Mouse (Mus musculus) induced T-regulatory cell, adult 2 months (primary cell): ENCODE data around the gene Mlana.

Experiments
- DNase-seq: peaks from one replicate; pipeline ENCODE4 v3.0.0-alpha.2; 2012; ENCODE audit warnings: low read depth

Gene Mlana

GRCm38 (mm10) chr19:29697245-29697874 is at the start of gene Mlana:
Gene Mlana (plus strand): TSS chr19:29697824.
- DNase-seq = no peak

- DNase-seq = no peak
Measured at GRCm38 (mm10) chr19:29648550-29648914, 49.1 kb upstream of the Mlana start.

- DNase-seq = no peak
Measured at GRCm38 (mm10) chr19:29649683-29650082, 47.9 kb upstream of the Mlana start.

DNA sequence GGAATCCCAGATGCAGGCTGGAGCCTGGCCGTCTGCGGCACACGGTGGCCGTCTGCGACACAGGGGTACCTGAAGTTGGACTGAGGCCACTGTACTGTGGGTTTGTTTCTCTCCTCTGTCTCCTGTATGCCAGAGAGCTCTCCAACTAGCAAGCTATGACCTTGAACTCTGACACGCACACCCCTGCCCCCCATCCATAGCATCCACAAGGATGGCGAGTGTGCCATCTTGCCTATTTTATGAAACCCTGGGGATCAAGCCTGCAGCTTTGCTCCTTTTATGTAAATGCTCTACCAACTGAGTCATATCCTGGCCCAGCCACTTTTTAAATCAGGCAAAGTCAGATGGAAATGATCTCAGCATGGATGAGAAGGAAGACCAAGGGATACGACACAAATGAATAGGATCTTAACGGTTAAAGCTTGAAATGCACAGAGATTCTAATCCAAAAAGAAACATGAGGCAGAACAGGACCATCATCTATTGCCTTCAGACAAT is 43.8 kb upstream of the Mlana start:
- no peak for DNase-seq

- peak; percentile 28 for DNase-seq
Measured at GRCm38 (mm10) chr19:29655148-29655547, 42.5 kb upstream of the Mlana start.

- DNase-seq = no peak
Measured at GRCm38 (mm10) chr19:29656029-29656428, 41.6 kb upstream of the Mlana start.

GRCm38 (mm10) chr19:29656620-29657019 is 41.0 kb upstream of the Mlana start:
- DNase-seq = no peak

DNA sequence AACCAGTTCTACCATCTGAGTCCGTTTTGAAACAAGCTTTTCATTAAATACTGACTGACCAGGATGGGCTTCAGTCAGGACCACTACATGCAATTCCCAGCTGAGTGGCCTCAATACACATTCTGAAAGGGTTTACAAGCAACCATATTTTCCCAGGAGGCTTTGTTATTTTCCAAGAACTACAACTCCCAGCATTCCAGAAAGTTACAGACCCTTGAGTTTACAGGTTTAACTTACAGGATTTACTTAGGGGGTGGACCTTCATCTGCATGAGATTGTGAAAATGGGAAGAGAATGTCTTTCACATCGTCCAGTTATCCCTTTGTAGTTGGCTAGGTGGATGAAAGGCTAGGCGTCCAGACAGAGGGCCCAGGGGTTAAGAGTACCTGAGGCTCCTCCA is 40.6 kb upstream of the Mlana start:
- DNase-seq = no peak

- no peak for DNase-seq
Measured at GRCm38 (mm10) chr19:29657558-29657957, 40.1 kb upstream of the Mlana start.

GRCm38 (mm10) chr19:29658836-29659235 is 38.8 kb upstream of the Mlana start:
- no peak for DNase-seq

DNA sequence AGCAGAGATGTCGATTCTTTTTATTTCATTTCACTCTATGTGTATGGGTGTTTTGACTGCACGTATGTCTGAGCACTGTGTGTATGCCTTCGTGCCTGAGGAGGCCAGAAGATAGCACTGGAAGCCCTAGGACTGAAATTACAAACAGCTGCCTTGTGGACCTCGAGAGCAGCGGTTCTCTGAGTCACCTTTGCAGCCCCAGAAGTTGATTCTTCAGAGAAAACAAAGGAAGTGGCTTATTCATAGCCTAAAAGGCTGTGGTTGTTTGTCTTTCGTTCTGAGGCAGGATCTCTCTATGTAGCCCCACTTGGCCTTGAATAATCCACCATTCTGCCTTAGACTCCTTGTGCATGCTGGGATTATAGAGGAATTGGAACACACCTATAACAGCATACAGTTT is 37.9 kb upstream of the Mlana start:
- DNase-seq = peak; percentile 66

DNA sequence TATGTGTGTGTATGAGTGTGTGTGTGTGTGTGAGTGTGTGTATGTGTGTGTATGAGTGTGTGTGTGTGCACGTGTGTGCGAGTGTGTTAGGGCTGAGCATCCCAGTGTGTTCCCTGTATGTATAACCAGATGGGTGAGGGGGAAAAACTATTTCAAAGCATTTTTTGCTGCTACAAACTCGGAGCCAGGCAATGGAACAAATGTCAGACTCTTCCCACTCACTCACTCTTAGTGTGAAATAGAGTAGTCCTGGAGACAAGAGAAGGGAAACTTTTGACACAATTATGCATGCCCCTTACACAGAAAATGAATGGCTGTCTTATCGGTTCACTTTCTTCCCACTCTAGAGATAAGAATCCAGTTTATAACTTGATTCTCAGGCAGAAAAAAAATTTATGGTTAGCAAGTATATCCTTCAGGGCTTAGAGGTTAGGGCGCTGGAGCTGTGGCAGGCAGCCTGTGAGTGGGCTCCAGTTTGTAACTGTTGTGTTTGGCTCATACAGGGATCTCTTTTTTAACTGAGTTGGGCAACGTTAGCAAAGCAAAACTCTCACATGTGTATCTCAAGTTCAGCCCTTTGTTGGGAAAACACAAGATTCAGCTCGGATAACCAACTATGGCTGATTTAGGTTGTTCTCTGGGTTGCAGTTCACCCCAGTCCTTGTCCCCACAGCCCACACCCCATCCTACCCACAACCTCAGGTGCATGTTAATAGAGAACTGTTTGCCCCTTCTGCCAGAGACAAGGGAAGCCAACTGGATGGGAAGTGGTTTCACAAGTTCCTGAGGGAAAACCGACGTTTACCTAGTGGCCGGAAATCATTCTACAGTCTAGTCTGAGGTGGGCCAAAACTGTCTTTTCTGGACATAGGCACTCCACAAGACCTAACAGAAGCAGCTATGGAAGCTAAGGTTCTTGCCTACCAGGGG is 36.5 kb upstream of the Mlana start:
- DNase-seq = no peak

DNA sequence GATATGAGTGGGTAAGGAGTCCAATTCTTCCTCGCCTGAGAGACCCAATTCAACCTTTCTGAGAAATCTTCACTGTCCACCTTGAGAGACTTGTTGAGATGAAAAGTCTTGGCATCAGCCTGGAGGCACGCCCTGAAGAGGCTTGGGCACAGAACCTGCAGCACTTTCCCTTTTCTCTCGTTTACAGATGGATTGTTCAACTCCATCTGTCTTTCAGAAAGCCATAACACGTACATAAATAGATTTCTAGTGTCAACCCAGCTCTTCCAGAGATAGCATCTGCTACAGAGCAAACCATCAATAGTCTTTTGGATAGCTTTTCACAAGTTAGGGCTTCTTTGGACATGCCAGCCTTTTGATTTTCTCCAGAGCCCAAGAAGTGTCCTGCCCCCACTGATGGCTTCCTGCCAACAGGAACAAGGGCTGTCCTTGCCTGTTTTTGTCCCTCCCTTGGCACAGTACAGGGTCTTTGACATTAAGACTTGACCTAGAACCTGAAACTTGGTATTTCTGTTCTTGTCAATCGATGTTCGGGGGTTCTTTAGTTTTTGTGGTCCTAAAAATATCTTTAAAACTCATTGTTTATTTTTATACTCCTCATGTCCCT is 35.5 kb upstream of the Mlana start:
- no peak for DNase-seq

DNA sequence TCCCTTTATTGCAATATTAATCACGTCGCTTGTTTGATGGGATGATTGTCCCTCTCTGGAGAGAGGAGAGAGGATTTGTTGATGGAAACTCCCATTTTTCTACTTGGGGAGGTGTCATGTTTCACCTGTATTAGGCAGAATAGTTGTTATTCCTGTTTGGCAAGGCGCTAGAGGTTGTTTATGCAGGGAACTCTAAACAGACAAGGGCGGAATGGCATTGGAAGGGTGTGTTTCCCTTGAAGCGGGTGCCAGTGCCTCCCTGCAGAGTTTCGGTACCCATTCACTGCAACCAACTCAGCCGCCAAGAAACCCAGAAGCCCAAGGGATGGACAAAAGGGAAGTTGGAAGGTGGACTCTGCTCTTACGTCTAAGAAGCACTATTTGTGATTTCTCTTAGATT is 33.8 kb upstream of the Mlana start:
- no peak for DNase-seq

DNA sequence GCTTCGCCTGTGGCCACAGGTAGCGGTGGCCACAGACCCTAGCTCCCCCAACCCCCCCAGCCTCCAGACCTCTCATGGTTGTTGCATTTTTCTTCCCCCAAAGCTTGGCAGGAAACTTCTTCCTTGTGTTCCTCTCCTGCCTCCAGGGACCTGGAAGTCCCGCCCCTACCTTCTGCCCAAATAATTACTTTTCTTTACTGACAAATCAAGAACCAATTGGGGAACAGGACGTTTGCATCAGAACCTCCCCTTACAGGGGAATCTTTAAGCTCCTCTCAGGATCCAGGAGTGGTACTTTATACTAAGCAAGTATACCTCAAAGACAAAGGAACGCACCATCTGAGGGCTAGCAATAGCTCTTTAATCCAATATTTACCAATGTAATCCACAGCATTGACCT is 32.7 kb upstream of the Mlana start:
- no peak for DNase-seq

- no peak for DNase-seq
Measured at GRCm38 (mm10) chr19:29666164-29666563, 31.5 kb upstream of the Mlana start.

DNA sequence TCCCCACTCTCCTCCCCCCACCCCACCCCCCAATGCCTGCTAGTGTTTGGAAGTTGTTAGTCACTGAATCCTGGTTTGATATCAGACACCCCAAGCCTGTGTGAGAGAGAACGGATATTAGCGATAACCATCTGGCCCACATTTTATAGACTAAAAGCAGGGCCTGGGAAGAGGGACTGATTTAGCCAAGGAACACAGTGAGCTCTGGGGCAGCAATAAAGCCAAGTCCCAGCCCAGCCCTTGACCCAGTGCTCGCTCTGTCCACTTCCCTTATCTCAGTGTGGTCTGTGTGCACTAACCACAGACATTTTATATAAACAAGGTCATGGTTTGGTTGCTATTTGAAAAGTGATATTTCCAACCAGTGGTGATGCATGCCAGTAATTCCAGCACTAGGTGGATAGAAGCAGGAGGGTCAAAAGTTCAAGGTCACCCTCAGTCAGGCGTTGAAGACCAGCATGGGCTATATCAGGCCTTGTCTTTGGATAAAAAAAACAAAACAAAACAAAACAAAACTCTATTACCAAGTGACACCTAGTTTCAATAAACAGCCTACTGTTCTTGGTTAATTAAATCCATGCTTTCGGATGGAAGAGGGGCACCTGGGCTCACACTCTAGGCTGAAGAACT is 30.5 kb upstream of the Mlana start:
- DNase-seq = no peak

- DNase-seq = no peak
Measured at GRCm38 (mm10) chr19:29668135-29668534, 29.5 kb upstream of the Mlana start.

GRCm38 (mm10) chr19:29670247-29670646 is 27.4 kb upstream of the Mlana start:
- DNase-seq = no peak

GRCm38 (mm10) chr19:29671160-29671559 is 26.5 kb upstream of the Mlana start:
- DNase-seq = no peak

DNA sequence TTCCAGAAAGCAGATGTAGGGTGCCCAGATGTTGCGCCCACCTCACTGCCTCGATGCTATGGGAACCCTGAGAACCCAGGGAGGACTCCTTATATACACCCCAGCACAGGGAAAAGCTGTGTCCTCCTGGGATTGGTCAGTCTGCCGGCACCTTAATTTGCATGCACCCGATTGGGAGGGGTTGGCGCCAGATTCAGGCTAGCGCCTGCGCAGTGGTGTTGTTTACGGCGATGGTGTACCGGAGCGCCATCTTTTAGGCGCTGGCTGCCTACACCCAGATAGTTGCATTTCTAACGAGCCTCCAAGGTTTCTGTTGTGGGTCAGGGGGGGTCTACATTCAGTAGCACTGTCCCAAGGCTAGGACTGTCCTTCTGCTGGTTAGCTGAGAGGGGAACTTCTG is 25.0 kb upstream of the Mlana start:
- no peak for DNase-seq

DNA sequence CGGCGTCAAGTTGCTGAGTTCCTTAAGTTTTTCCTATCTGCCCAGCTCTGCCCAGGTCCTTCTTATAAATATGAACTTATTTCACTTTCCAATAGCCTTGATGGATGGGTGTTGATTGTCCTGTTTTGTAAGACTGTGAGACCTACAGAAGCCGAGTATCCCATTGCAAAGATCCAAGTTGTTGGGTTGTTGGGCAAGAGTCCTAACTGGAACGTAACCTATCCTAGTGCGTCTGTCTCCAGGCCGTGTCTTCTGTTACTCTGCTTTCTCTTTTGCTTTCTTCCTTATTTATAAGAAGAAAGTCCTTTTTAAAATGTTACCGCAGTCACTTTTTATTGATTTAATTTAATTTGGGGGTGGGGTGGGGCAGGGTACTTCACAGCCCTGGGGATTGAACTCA is 22.7 kb upstream of the Mlana start:
- no peak for DNase-seq
